Mouse (Mus musculus) spleen, adult 12 weeks (tissue): ENCODE measurements around the gene Alx3.

Experiments used
- DNase-seq: peaks from one replicate; pipeline ENCODE4 v3.0.0; 2022; ENCODE audit warnings: low spot score

Alx3 gene

DNA sequence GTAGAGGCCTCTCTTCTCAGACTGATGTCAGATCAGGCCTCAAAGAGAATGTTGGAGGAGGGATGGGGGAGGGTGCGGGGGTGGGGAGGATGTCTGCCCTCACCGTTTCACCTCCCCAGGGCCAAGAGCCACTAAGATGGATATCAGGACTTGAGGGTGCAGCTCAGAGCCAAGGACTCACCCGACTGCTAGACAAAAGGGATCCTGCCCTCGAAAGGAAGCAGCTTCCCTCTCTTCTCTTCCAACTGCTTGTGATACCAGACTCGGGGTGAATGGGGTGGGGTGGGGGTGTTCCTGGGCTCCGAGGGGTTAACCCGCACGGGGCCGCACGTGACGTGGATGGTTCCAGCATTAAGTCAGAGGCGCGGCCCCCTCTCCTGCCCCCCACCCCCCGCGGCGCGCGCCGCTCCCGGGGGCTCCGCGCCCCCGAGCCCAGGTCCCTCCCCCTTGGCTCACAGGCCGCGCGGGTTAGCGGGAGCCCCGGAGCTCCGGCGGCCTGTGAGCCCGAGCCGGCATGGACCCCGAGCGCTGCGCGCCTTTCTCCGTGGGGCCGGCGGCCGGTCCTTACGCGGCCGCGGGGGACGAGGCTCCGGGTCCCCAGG is at the start of gene Alx3:
Alx3 (plus strand) TSS at position 370 of the 602 bp plus-strand sequence.
- DNase-seq, result no peak

DNA sequence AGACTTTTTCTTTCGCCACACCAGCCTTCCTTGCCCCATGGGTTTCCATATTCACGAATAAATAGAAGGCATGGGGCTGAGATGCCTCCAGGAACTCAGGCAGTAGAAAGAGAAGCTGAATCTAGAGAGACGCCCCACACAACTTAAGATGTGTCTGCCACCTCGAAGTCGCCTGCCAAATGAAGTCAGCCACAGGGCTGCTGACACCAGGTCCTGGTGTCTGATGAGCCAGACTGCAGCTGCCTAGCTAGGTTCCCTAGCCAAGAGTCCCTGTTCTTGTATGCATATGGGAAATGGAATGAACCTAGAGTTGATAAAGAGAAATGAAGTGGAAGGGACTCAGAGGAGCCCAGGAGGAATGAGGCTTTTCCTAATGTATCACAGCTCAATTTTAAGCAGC is 49.6 kb upstream of the Alx3 start:
- no peak for DNase-seq

GRCm38 (mm10) chr3:107545716-107546412 is 49.0 kb upstream of the Alx3 start:
- no peak for DNase-seq

DNA sequence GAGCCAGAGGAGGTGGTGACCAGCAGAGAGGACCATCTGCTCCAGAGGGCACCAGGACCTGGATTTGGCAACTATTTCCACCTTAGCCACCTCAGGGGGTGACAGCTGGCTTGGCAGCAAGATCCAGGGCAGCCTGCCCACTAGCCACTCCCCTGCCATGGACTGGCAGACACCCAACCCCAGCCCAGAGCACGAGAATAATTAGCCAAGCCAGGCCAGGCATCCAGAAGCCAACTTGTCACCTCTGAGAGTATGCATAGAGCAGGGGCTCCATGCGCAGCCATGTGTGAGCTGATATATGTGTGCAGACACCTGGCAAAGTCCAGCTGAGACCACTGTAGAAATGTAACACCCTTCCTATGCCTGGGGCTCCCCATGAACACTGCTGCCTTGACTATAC is 47.9 kb upstream of the Alx3 start:
- no peak for DNase-seq

DNA sequence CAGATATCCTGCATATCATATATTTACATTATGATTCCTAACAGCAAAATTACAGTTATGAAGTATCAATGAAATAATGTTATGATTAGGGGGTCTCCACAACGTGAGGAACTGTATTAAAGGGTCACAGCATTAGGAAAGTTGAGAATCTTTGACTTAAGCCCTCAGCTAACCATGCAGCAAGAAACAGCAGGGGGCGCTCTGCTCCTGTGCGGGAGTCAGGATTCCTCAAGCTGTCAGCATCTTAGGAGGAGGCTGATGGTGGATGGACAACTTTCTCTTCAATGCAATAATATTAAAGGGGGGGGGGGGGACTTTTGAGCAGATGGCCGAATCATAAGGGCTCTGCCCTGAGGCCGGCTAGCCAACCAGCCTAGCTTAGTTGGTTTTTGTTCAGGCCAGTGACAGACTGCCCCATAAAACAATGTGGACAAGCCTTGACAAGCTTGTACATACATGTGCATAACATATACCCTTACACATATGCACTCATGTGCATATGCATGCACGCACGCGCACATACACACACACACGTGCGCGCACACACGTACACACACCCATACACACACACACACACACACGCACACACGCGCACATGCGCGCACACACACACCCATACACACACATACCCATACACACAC is 44.3 kb upstream of the Alx3 start:
- DNase-seq, result no peak

GRCm38 (mm10) chr3:107554842-107555241 is 40.0 kb upstream of the Alx3 start, which contains the start of gene Ubl4b:
Ubl4b (minus strand) TSS chr3:107555073.
- no peak for DNase-seq

DNA sequence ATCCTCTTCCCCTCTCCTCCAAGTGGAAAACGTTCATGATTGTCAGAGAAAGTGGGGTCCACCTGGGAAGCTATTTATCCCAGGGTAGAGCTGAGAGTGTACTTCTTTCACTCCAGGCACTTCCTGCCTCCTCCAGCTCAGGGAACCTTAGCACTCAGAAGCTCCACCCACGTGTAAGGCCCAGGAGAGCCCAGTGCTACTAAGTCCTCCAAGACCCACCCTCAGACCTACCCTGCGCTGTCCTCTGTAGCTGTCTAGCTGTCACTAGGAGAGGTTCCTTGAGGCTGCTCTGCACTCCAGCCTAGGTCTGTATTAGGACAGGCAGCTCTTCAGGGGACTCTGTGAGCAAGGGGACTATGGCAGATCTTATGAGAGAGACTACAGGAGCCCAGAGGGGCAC is 36.1 kb upstream of the Alx3 start:
- no peak for DNase-seq

GRCm38 (mm10) chr3:107559183-107559582 is 35.6 kb upstream of the Alx3 start:
- DNase-seq, result no peak

DNA sequence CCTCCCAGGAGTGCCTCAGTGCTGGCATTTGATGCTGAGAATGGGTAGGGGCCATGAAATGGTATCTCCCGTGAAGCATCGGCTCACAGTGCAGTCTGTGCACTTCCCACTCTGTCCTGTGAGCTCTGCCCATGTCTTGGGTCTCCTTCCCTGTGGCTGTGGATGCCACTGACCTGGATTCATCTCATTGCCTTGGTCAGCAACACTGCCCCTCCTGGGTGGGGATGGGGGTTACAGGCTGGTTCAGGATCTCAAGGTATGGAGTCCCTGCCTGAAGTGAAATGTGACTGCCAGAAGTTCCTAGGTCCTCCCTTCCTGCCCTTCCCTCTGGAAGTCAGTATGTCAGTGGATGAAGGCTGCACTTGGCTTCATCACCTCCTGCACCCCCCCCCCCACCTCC is 32.7 kb upstream of the Alx3 start:
- DNase-seq, result no peak

- no peak for DNase-seq
These were observed 32.2 kb upstream of the Alx3 start for GRCm38 (mm10) chr3:107562591-107562990.

- no peak for DNase-seq
These were observed 31.0 kb upstream of the Alx3 start for GRCm38 (mm10) chr3:107563880-107564279.

DNA sequence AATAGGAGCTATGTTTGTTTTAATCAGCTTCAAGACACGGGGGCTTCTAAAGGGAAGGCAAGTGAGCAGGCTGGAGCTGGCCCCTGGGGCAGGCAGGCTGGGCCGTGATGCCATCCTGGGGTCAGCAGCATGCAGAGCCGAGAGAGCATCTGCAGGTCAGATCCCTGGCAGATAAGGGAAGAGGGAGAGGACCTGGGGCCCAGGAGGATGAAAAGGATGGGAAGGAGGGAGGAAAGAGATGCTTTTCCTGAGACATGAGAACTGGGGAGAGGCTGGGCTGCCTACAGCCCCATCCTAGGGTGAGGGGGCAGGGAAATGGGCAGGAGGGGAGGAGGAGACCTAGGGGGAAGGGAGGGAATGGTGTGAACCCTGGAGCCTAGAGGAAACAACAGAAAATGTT is 29.5 kb upstream of the Alx3 start:
- DNase-seq, result no peak

DNA sequence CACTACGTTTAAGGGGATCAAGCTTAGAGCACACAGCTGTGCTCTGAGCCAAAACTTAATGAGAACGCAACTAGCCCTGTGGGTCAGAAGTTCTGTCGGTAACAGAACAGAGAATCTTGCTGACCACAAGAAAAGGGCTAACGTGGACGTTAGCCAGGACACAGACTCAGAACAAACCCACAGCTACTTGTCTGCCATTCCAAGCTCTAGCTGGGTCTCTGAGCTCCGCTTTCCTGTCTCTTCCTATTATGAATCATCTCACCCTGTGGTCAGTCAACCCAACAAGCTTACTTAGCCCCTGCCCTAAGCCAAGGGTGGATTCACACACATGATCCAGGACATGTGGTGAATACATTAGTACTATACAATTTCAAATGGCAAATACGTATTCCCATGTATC is 27.1 kb upstream of the Alx3 start:
- no peak for DNase-seq

DNA sequence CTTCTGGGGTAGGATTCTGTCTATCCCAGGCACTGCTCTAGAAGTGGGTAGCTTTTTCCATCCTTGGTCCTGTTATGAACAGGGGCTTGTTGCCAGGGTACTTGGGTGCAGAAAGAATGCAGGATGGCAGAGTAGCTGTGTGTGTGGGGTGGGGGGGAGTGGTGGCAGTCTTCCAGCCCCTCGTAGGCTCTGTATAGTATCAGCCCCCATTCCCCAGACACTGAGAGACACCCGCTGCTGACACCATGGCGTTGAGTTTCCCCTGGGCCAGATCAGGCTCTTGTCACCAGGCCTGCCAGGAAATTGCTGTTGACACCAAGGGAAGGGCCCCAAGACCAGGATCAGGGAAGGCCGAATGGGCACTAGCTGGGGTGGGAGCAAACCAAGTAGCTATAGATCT is 26.1 kb upstream of the Alx3 start:
- DNase-seq, result no peak

- no peak for DNase-seq
These were observed 23.6 kb upstream of the Alx3 start for GRCm38 (mm10) chr3:107571205-107571604.

DNA sequence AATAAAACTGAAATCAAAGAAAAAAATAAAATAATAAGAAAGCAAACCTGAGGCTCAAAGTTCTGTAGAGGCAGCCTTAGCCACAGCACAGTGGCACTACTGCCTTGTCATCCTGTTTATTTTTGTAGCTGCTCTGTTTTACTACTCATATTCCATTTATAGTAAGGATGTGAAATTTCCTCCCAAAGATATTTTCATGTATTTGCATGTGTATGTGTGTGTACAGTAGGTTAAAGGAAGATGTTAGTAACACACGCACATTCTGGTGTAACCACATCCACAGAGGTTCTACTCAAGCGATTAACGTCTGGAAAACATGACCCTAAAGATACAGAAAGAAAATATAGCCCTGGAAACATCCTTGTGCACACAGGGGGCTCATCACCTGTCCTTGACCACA is 18.0 kb upstream of the Alx3 start:
- DNase-seq, result no peak

DNA sequence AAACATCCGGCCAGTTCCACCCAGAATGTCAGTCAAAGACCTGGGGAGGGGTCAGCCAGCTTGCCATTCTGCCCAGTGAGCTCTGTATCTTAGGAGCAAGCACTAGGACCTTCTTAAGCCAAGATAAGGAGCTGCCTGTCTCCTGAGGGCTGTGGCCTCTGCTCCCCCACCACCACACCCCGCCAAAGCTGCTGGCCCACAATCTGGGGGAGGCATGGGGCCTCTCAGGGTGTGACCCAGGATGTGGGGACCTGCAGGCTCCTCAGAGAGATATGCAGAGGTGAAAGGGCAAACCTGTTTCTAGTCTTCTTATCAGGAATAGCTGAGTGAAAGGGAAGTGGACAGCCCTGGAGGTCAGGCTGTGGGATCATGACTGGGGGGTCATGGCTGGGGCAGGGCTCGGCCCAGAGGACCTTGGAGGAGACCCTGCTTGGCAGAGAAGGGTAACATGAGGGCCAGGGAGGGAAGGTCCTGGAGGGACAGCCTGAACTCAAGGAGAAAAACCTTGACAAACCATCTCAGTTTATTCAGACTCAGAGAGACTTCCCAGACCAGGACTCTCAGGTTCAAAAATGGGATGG is 16.9 kb upstream of the Alx3 start:
- no peak for DNase-seq

DNA sequence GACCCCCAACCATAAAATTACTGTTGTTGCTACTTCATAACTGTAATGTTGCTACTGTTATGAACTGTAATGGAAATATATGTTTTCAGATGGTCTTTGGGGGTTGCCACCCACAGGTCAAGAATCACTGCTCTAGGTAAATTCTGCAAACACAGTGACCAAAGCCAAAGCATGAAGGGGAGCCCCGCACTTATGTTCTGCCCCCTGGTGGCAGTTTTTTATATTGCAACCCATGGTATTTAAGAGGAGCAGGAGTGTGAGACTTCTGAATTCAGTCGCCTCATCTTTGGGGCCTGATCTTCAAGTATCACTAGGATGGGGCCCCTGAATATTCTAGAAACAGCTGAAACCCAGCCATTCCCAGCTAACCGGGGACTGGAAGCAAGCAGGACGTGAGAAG is 15.4 kb upstream of the Alx3 start:
- no peak for DNase-seq

DNA sequence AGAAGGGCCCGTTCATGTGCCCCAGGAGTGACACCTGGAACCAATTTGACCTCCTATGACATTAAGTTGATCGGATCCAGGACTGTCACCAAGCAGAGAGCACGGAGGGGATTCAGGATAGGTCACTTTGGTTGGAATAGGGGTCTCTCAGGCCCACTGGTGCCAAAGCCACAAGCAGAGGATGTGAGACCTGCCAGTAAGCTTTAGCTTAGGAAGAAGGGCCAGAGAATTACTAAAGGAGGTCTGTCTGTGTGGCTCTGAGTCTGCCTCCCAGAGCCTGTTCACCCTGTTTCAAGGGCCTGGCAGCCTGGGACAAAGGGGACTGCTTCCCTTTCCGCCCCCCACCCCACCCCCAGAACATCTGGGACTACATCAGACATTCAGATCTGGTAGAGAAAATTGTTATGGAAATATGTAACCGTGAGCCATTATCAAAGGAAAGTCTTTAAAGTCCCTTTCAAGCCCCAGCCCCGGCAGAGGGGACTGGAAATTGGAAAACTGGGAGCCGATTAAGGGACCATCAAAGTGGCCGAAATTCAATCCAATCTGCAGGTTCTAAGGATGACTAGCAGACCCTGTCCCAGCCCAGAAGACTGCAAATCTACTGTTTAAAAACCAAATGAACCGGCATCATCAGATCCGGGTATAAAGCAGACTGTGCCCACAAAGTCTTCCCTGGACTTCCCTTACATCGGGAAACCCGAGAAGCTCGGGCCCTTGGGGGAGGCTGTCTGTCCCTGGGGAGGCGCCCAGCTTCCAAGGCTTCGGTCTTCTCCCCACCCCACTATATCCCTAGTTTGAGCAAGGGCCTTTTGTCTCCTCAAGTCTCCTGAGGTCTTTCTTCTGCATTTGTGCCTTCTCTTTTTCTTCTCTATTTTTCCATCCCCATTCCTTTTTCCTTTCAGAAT is 13.5 kb upstream of the Alx3 start:
- no peak for DNase-seq

- no peak for DNase-seq
These were observed 12.5 kb upstream of the Alx3 start for GRCm38 (mm10) chr3:107582130-107582874.
